Mouse (Mus musculus) neural tube, embryonic 11.5 days (tissue): ENCODE measurements around the gene Neurog1. TPM values are rescaled to one million over a fixed set of nuclear protein-coding genes. Genes with fewer than 3 reads are reported as not detected.

Experiments
- ATAC-seq: fragments of 200-750 bp; cut with Nextera tagmentation; 2 replicates; pipeline ENCODE4 v1.8.0; 2017; ENCODE audit warnings: moderate number of reproducible peaks, mild to moderate bottlenecking, moderate TSS enrichment, moderate library complexity; ENCODE audit not compliant: insufficient read depth, low FRiP score, low TSS enrichment
- DNase-seq: peaks from one replicate; pipeline ENCODE4 v3.0.0-alpha.2; 2015; ENCODE audit warnings: low spot score
- H3K27ac ChIP-seq: fragments of 300-500 bp; sonication (generic); 2 replicates; pipeline ENCODE4 v1.5.1; 2014; ENCODE audit warnings: low read depth, mild to moderate bottlenecking, low read length
- H3K27me3 ChIP-seq: fragments of 300-500 bp; sonication (generic); 2 replicates; pipeline ENCODE4 v1.6.1; 2014; ENCODE audit warnings: mild to moderate bottlenecking, low read length, mixed read lengths; ENCODE audit not compliant: control insufficient read depth, insufficient read depth
- H3K36me3 ChIP-seq: fragments of 300-500 bp; sonication (generic); 2 replicates; pipeline ENCODE4 v1.6.1; 2014; ENCODE audit warnings: mild to moderate bottlenecking, low read length, moderate library complexity, mixed read lengths; ENCODE audit not compliant: control insufficient read depth, insufficient read depth
- H3K4me1 ChIP-seq: fragments of 300-500 bp; sonication (generic); 2 replicates; pipeline ENCODE4 v1.6.1; 2014; ENCODE audit warnings: low read length, mixed read lengths; ENCODE audit not compliant: control insufficient read depth, insufficient read depth
- H3K4me2 ChIP-seq: fragments of 300-500 bp; sonication (generic); 2 replicates; pipeline ENCODE4 v1.6.1; 2014; ENCODE audit warnings: low read depth, mild to moderate bottlenecking, moderate library complexity
- H3K4me3 ChIP-seq: fragments of 300-500 bp; sonication (generic); 2 replicates; pipeline ENCODE4 v1.5.1; 2014; ENCODE audit warnings: low read depth, low read length
- H3K9ac ChIP-seq: fragments of 300-500 bp; sonication (generic); 2 replicates; pipeline ENCODE4 v1.6.1; 2014; ENCODE audit warnings: mild to moderate bottlenecking, low read length
- H3K9me3 ChIP-seq: fragments of 300-500 bp; sonication (generic); 2 replicates; pipeline ENCODE4 v1.6.1; 2016; ENCODE audit warnings: low read length; ENCODE audit not compliant: control insufficient read depth
- WGBS: fragments of 180-500 bp; shearing (Covaris S2); extraction: QIAGEN DNeasy Blood & Tissue Kit; methylation state at CpG from one replicate; pipeline ENCODE4 v1.1.7; 2014; 5-methylcytosine and 5-hydroxymethylcytosine counted together
- polyA plus RNA-seq: library from polyadenylated mRNA; unstranded; fragments of >200 nt; fragmentation: Nextera tagmentation; extraction: Ambion mirVana; gene quantifications from 2 replicates; pipeline ENCODE4 v1.2.1, GENCODE M21; 2014

The Neurog1 gene
- polyA plus RNA-seq, 1 experiment from 2014 or later = 44.0 TPM

- Histone ChIP-seq H3K9me3 (no peaks in the 10 kb centered on the region), H3K27me3 (peaks cover 35% of the 10 kb centered on the region), H3K27ac (no peak overlapping the region), H3K36me3 (no peaks in the 10 kb centered on the region), H3K4me2 (no peak overlapping the region), H3K4me1 (peaks cover under 1% of the 10 kb centered on the region; the same call in 1 of the 2 replicates), H3K4me3 (no peak overlapping the region), H3K9ac (no peak overlapping the region)
- WGBS = 66% methylated on average over 5 of the region's 5 CpGs
- no peak for ATAC-seq
- DNase-seq = no peak
Measured at GRCm38 (mm10) chr13:56265661-56266060, 13.7 kb upstream of the Neurog1 start.

DNA sequence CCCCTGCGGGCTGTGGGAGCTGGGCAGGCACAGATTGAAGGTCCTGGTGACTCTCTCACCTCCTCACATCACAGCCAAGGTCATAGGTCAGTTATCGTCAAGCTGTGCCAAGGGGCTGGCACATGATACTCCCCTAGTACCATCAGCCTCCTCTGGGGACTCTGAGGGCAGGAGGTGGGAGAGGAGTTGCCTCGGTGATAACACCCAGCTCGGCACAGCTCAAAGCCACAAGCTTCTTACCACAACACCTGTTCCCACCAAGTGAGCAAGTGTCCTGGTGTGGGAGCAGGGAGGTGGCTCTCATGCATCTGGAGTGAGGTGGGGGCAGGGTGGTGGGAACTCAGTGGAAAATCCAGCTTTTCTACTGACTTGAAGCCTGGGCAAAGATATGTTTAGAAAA lies 10.3 kb upstream of the Neurog1 start:
- Histone ChIP-seq H3K36me3 (no peaks in the 10 kb centered on the region), H3K4me1 (peaks cover 17% of the 10 kb centered on the region), H3K27ac (no peak overlapping the region), H3K4me3 (no peak overlapping the region), H3K9ac (no peak overlapping the region), H3K9me3 (no peaks in the 10 kb centered on the region), H3K4me2 (no peak overlapping the region), H3K27me3 (peaks cover 65% of the 10 kb centered on the region)
- ATAC-seq = no peak
- WGBS = 37% methylated on average over 4 of the region's 4 CpGs
- DNase-seq = no peak

- no peaks in the 10 kb centered on the region for H3K36me3 ChIP-seq
- peaks cover 78% of the 10 kb centered on the region for H3K27me3 ChIP-seq
- peak overlapping the region; percentile 20 for H3K4me2 ChIP-seq
- peak; percentile 61 for ATAC-seq
- H3K4me3 ChIP-seq = no peak overlapping the region
- under 1% methylated on average over 17 of the region's 17 CpGs for WGBS
- peak overlapping the region; percentile 83 for H3K27ac ChIP-seq
- peak overlapping the region; percentile 10; the same call in 1 of the 2 replicates for H3K9ac ChIP-seq
- H3K4me1 ChIP-seq = peaks cover 28% of the 10 kb centered on the region
- DNase-seq = peak; percentile 67
- no peaks in the 10 kb centered on the region for H3K9me3 ChIP-seq
Measured at GRCm38 (mm10) chr13:56260344-56260780, 8.4 kb upstream of the Neurog1 start.

DNA sequence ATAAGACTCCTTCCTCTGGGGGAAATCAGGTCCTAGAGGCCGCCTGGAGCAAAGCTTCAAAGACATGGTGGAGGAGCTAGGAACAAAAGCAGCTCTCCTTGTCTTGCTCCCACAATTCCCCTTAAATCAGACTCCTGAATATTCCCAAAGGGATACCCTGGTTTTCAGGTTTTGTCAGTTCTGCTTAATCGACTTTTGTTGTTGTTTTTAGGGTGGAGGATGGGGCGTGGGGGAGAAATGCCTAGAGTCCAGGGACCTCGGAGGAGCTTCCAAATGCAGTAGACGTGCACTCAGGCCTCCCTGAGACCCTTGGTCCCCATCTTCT lies 7.9 kb upstream of the Neurog1 start:
- 2% methylated on average over 5 of the region's 5 CpGs for WGBS
- Histone ChIP-seq H3K4me2 (peak overlapping the region; percentile 60), H3K27me3 (peaks cover 81% of the 10 kb centered on the region), H3K4me3 (no peak overlapping the region), H3K27ac (peak overlapping the region; percentile 83), H3K4me1 (peaks cover 33% of the 10 kb centered on the region), H3K9me3 (no peaks in the 10 kb centered on the region), H3K36me3 (no peaks in the 10 kb centered on the region), H3K9ac (peak overlapping the region; percentile 10; the same call in 1 of the 2 replicates)
- DNase-seq = no peak
- no peak for ATAC-seq

DNA sequence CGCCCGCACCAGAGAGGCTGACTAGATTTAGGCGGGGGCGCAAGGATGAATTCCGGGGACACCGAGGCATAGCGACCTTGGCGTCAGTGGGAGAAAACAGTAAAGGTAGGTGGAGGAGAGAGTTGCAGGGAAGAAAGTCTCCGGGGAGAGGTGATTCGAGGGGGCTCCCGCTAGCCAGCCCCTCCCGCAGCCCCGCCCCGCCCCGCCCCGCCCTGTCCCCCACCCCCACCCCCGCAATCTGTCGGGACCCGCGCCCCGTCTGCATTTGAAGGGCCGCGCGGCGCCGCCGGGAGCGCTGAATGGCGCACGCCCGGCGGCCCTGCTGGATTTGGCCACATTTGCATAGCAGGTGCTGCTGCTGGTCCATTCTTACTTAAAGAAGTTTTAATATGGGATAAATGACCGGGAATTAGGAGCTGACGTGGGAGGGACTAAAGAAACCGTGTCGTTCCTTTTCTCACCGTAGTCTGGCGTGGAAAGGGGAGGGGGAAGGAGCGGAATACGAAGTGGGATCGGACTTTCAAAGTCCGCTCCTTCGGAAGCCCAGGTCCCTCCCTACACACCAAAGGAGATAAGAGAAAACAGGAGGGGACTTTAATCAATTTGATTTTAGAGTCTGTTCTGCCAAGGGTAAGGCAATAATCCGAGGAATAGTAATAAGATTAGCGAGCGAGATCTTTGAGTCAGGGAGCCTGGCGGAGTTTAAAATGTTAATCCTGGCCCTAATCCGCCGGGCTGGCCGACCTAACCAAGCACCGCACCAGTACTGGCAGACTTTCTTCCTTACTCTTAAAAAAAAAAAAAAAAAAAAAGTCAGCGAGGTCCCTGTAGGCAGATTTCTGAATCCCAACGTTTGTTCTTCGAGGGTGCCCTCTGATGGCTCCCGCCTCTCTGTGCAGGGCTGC lies 7.3 kb upstream of the Neurog1 start:
- WGBS = under 1% methylated on average over 47 of the region's 55 CpGs
- Histone ChIP-seq H3K4me1 (peaks cover 33% of the 10 kb centered on the region), H3K9me3 (no peaks in the 10 kb centered on the region), H3K36me3 (no peaks in the 10 kb centered on the region), H3K4me3 (peak overlapping the region; percentile 26), H3K27me3 (peaks cover 83% of the 10 kb centered on the region), H3K27ac (peak overlapping the region; percentile 83), H3K4me2 (peak overlapping the region; percentile 60), H3K9ac (peak overlapping the region; percentile 47)
- DNase-seq (peak; percentile 55), ATAC-seq (no peak)

DNA sequence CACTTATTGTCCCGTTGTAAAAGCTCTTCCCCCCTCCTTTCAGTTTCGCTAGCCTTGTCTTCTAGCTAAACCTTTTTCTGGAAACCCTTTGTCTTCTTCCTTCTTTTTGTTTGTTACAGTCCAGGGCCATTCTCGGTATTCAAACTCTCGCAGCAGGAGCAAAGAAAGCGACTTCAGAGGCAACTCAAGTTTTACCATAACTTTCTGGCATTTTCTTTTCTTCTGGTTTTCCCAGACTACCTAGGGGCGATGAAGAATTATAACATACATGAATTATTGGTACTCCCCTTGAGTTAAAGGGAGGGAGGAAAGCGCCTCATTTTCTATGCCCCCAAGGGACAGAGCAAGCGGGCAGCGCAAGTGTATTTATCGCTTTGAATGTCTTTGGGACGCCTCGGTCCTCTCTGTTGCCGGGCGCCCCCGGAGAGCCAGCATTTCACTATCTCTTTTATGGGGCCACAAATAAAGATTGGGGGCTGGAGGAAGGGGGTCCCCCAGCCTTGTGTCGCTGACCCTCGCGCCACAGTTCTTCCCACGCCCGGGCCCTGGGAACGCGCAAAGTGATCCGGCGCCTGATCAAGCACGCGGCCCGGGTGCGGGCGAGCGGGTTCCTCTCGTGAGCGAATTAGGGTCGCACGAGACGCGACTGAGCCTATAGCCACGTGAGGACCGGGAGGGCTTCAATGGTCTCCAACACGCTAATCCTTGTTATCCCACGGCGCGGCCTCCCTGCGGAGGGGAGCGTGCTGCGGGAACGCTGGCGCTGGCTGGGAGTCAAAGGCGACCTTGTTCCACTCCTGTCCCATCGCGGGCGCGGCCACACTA lies 6.4 kb upstream of the Neurog1 start:
- peaks cover 92% of the 10 kb centered on the region for H3K27me3 ChIP-seq
- ATAC-seq (peak; percentile 11; the same call in 1 of the 2 replicates), DNase-seq (peak; percentile 64)
- H3K36me3 ChIP-seq = no peaks in the 10 kb centered on the region
- H3K27ac ChIP-seq = peak overlapping the region; percentile 83
- under 1% methylated on average over 52 of the region's 52 CpGs for WGBS
- H3K4me1 ChIP-seq = peaks cover 33% of the 10 kb centered on the region
- H3K4me2 ChIP-seq = peak overlapping the region; percentile 60
- peak overlapping the region; percentile 26 for H3K4me3 ChIP-seq
- H3K9ac ChIP-seq = peak overlapping the region; percentile 47
- H3K9me3 ChIP-seq = no peaks in the 10 kb centered on the region

DNA sequence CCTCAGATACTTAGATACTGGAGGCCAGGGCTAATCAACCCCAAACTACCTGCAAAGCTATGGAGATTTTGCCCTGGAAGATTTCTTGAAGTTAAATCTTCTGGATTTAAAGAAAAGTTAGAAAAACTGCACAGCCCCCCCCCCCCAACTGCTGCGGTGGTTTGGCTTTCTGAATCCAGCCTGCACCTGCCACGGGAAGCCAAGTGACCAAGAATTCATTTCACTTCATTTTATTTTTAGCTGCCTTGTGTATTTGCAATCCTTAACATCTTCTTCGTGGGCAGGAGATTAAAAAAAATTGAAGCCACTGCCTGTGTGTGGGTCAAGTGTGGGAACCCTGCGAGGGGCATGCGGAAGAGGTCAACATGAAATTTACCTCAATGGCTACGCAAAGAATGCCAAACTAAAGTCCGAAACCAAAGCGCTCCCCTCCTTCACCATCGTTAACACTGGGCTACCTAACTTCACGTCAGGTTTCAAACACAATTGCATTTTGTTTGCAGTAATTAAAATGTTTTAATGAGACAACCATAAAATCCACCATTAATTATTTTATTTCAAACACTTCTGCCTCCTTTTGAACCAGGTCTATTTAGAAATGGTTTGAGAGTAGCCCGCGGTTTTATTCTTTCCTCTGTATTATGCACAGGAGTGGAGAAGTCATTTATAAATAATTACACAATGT lies 5.6 kb upstream of the Neurog1 start:
- peak overlapping the region; percentile 58; the same call in 1 of the 2 replicates for H3K27ac ChIP-seq

DNA sequence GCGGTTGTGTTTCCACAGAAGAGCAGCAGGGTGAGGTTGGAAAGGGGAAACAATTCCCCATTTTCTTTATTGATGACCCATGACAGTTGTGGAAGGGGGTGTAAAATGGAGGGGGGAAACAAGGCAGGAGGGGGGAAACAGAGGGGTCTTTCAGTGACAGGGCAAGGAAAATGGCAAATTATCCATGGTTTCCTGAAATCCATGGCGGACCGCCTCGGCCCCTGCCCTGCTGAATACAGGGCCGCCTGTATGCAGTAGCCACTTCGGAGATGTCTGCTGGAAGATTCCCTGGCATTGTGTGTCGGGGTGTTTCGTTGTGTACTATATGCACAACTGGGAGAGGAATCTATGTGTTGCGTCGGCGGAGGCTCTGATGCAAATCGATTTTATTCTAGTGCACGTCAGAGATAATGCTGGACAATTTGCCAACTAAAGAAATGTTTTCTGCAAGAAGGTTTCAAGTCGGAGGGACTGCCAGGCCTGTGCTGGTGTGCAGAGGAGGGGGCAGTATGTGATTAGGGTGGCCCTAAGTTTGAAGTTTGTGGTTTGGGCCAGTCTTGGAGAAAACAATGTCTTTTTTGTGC lies 4.8 kb upstream of the Neurog1 start:
- DNase-seq (peak; percentile 61), ATAC-seq (no peak)
- WGBS = 4% methylated on average over 14 of the region's 14 CpGs
- peaks cover 94% of the 10 kb centered on the region for H3K27me3 ChIP-seq
- H3K36me3 ChIP-seq = no peaks in the 10 kb centered on the region
- no peak overlapping the region for H3K4me3 ChIP-seq
- peak overlapping the region; percentile 58; the same call in 1 of the 2 replicates for H3K27ac ChIP-seq
- no peaks in the 10 kb centered on the region for H3K9me3 ChIP-seq
- peak overlapping the region; percentile 7; the same call in 1 of the 2 replicates for H3K4me2 ChIP-seq
- no peak overlapping the region for H3K9ac ChIP-seq
- peaks cover 37% of the 10 kb centered on the region for H3K4me1 ChIP-seq

More for the DNA sequence above, 5.6 kb upstream of the Neurog1 start:
- ATAC-seq (no peak), DNase-seq (peak; percentile 28)
- no peak overlapping the region for H3K4me2 ChIP-seq
- no peaks in the 10 kb centered on the region for H3K36me3 ChIP-seq
- WGBS = 2% methylated on average over 12 of the region's 12 CpGs
- peaks cover 36% of the 10 kb centered on the region for H3K4me1 ChIP-seq
- H3K27me3 ChIP-seq = peaks cover 94% of the 10 kb centered on the region
- no peaks in the 10 kb centered on the region for H3K9me3 ChIP-seq
- H3K9ac ChIP-seq = no peak overlapping the region
- no peak overlapping the region for H3K4me3 ChIP-seq
